In genomic region chr4:142467920-142468319, GRCm38 (mm10) we compare ENCODE assay signal across 22 mouse cellular contexts.
A peak's percentile ranks its signal among the peaks of the same experiment; 100 is the strongest.
DNase-seq lines count a peak whose midpoint lies in the region; ATAC-seq lines count a peak whose summit lies in the region.
"Had no signal": no experiment of that assay in that cellular context is flagged by ENCODE, and none has a peak within 500 bp of the region (broad histone marks: within the 10 kb centered on the region; RNA-seq: fewer than 3 reads in every experiment).

No protein-coding gene starts in this region.

- no peak overlapping the region for H3K27ac ChIP-seq in hindbrain, embryonic 16.5 days (ENCODE audit: low read depth, low read length)
- H3K27ac ChIP-seq: embryonic facial prominence, embryonic 12.5 days; gastrocnemius, adult 2 months; layer of hippocampus, adult 2 months had no signal

- no peaks in the 10 kb centered on the region for H3K27me3 ChIP-seq in hindbrain, embryonic 16.5 days (replicated peaks; ENCODE audit: control insufficient read depth, insufficient read depth, low read length)
- H3K27me3 ChIP-seq: embryonic facial prominence, embryonic 12.5 days; megakaryocyte, embryonic 14.5 days; Patski had no signal

- H3K4me1 ChIP-seq in hindbrain, embryonic 16.5 days (ENCODE audit: control insufficient read depth, insufficient read depth, low read depth, low read length): no peaks in the 10 kb centered on the region; the same call in 1 of the 2 replicates
- H3K4me1 ChIP-seq: embryonic facial prominence, embryonic 12.5 days; megakaryocyte, embryonic 14.5 days had no signal

- H3K4me3 ChIP-seq in hindbrain, embryonic 16.5 days (ENCODE audit: low read length): no peak overlapping the region
- H3K4me3 ChIP-seq: embryonic facial prominence, embryonic 12.5 days; gastrocnemius, adult 2 months; layer of hippocampus, adult 2 months had no signal

- no peak overlapping the region for H3K4me2 ChIP-seq in hindbrain, embryonic 16.5 days (ENCODE audit: low read length)
- H3K4me2 ChIP-seq: embryonic facial prominence, embryonic 12.5 days; heart, embryonic 11.5 days had no signal

- WGBS in hindbrain, embryonic 16.5 days: 26% methylated on average over 6 of the region's 6 CpGs

- no peaks in the 10 kb centered on the region; the same call in 1 of the 2 replicates for H3K36me3 ChIP-seq in hindbrain, embryonic 16.5 days (ENCODE audit: control insufficient read depth, insufficient read depth, low read length)

- H3K9ac ChIP-seq in hindbrain, embryonic 16.5 days (ENCODE audit: low read depth, low read length): no peak overlapping the region
- H3K9ac ChIP-seq: embryonic facial prominence, embryonic 12.5 days had no signal

- no peaks in the 10 kb centered on the region for H3K9me3 ChIP-seq in hindbrain, embryonic 16.5 days (ENCODE audit: control insufficient read depth, low read length)
- H3K9me3 ChIP-seq: embryonic facial prominence, embryonic 12.5 days had no signal

- 0 out of 2 replicates have a peak, but pooled peaks have one; percentile 44 for ATAC-seq in hindbrain, embryonic 16.5 days
- ATAC-seq in erythroblast, adult 5-6 weeks (replicated peaks; ENCODE audit: low FRiP score, poor library complexity, severe bottlenecking): no peak
- ATAC-seq: activated CD4-positive, CD25-positive, alpha-beta regulatory T cell, adult 4 months; CD4-positive, CD25-positive, alpha-beta regulatory T cell, adult 4 months; Patski had no signal

- DNase-seq in cerebellum, adult 11-12 months: peak; percentile 42
- no peak for DNase-seq in cerebellum, adult 8-10 months
- DNase-seq in brain, adult 2 months (ENCODE audit: low read depth, low spot score): peak; percentile 75
- peak; percentile 73 to 81 for DNase-seq in cerebellum, postnatal 14 days
- DNase-seq in kidney, adult 8-10 months: no peak
- no peak for DNase-seq in gastrocnemius, postnatal 4 days (ENCODE audit: low spot score in 2 of 2)
- DNase-seq: adrenal gland, postnatal 25 days; gastrocnemius, adult 2 months; heart, postnatal 10 days; kidney, adult 18-20 months; kidney, postnatal 10 days; lung, adult 18-20 months; thymus, postnatal 4 days had no signal

Comparison
In these comparisons a context has a peak if more than half of its experiments do, and no peak if none do; other contexts are left out.
1. DNase-seq: peak in cerebellum, adult 11-12 months (single experiment), brain, adult 2 months (single experiment) and cerebellum, postnatal 14 days (2 of 2); none in cerebellum, adult 8-10 months (single experiment), kidney, adult 8-10 months (0 of 2) and gastrocnemius, postnatal 4 days (0 of 2).